Mouse (Mus musculus) forebrain, embryonic 10.5 days (tissue): ENCODE measurements at regions not wholly inside any gene's neighbourhood (a gene's known extent, or its start where the extent isn't known, plus 50 kb on each side); places are given as distances from the start of the nearest gene placed in this dataset.

Experiments
- DNase-seq: peaks from one replicate; pipeline ENCODE4 v3.0.0-alpha.2; 2017; ENCODE audit warnings: low spot score; ENCODE audit errors: extremely low spot score
- H3K27ac ChIP-seq: fragments of 300-500 bp; sonication (generic); 2 replicates; pipeline ENCODE4 v1.5.1; 2016; ENCODE audit warnings: mild to moderate bottlenecking
- H3K27me3 ChIP-seq: fragments of 300-500 bp; sonication (generic); 2 replicates; pipeline ENCODE4 v1.6.1; 2016; ENCODE audit warnings: mild to moderate bottlenecking; ENCODE audit not compliant: poor library complexity, severe bottlenecking
- H3K36me3 ChIP-seq: fragments of 300-500 bp; sonication (generic); replicated peaks from 2 replicates; pipeline ENCODE4 v1.6.1; 2016; ENCODE audit warnings: mild to moderate bottlenecking, moderate library complexity
- H3K4me1 ChIP-seq: fragments of 300-500 bp; sonication (generic); 2 replicates; pipeline ENCODE4 v1.6.1; 2016
- H3K4me3 ChIP-seq: fragments of 300-500 bp; sonication (generic); 2 replicates; pipeline ENCODE4 v1.5.1; 2016; ENCODE audit warnings: mild to moderate bottlenecking, moderate library complexity
- H3K9me3 ChIP-seq: fragments of 300-500 bp; sonication (generic); 2 replicates; pipeline ENCODE4 v1.6.1; 2016; ENCODE audit warnings: mild to moderate bottlenecking, moderate library complexity
- WGBS: fragments of 180-500 bp; shearing (Covaris S2); methylation state at CpG from one replicate; pipeline ENCODE4 v1.1.7; 2016; 5-methylcytosine and 5-hydroxymethylcytosine counted together

GRCm38 (mm10) chr4:100616161-100616915 is 137.7 kb downstream of the Ube2u start:
- Histone ChIP-seq H3K27ac (no peak overlapping the region), H3K27me3 (no peaks in the 10 kb centered on the region), H3K36me3 (no peaks in the 10 kb centered on the region), H3K9me3 (no peaks in the 10 kb centered on the region), H3K4me3 (no peak overlapping the region), H3K4me1 (peaks cover 11% of the 10 kb centered on the region)
- WGBS = 80% methylated on average over 8 of the region's 8 CpGs
- no peak for DNase-seq

GRCm38 (mm10) chr4:100616916-100617488 is 138.4 kb downstream of the Ube2u start:
- no peaks in the 10 kb centered on the region for H3K27me3 ChIP-seq
- H3K4me3 ChIP-seq = no peak overlapping the region
- no peaks in the 10 kb centered on the region for H3K9me3 ChIP-seq
- no peak overlapping the region for H3K27ac ChIP-seq
- DNase-seq = no peak
- H3K36me3 ChIP-seq = no peaks in the 10 kb centered on the region
- 92% methylated on average over 11 of the region's 11 CpGs for WGBS
- H3K4me1 ChIP-seq = peaks cover 11% of the 10 kb centered on the region

GRCm38 (mm10) chr4:100624656-100625055 is 146.0 kb downstream of the Ube2u start:
- WGBS = 90% methylated on average over 4 of the region's 5 CpGs
- Histone ChIP-seq H3K4me3 (no peak overlapping the region), H3K27ac (no peak overlapping the region), H3K36me3 (no peaks in the 10 kb centered on the region), H3K27me3 (no peaks in the 10 kb centered on the region), H3K9me3 (no peaks in the 10 kb centered on the region), H3K4me1 (no peaks in the 10 kb centered on the region)
- DNase-seq = no peak

- Histone ChIP-seq H3K27ac (no peak overlapping the region), H3K9me3 (peaks cover 2% of the 10 kb centered on the region; the same call in 1 of the 2 replicates), H3K4me1 (no peaks in the 10 kb centered on the region), H3K36me3 (no peaks in the 10 kb centered on the region), H3K27me3 (no peaks in the 10 kb centered on the region), H3K4me3 (no peak overlapping the region)
- no peak for DNase-seq
- 88% methylated on average over 4 of the region's 4 CpGs for WGBS
Observed at GRCm38 (mm10) chr4:100626551-100626950, 147.9 kb downstream of the Ube2u start.

GRCm38 (mm10) chr4:100634388-100634787 is 142.1 kb upstream of the Cachd1 start:
- Histone ChIP-seq H3K27ac (no peak overlapping the region), H3K27me3 (no peaks in the 10 kb centered on the region), H3K36me3 (no peaks in the 10 kb centered on the region), H3K4me1 (peaks cover 18% of the 10 kb centered on the region), H3K4me3 (no peak overlapping the region), H3K9me3 (peaks cover 15% of the 10 kb centered on the region; the same call in 1 of the 2 replicates)
- whole genome bisulfite sequencing = 73% methylated on average over 2 of the region's 2 CpGs
- DNase-seq = no peak

- H3K36me3 ChIP-seq = no peaks in the 10 kb centered on the region
- peaks cover 14% of the 10 kb centered on the region for H3K4me1 ChIP-seq
- H3K9me3 ChIP-seq = peaks cover 3% of the 10 kb centered on the region; the same call in 1 of the 2 replicates
- H3K27ac ChIP-seq = no peak overlapping the region
- no peaks in the 10 kb centered on the region for H3K27me3 ChIP-seq
- no peak overlapping the region for H3K4me3 ChIP-seq
- no peak for DNase-seq
- WGBS = 97% methylated on average over 2 of the region's 2 CpGs
Observed at GRCm38 (mm10) chr4:100637597-100637996, 138.9 kb upstream of the Cachd1 start.

GRCm38 (mm10) chr4:100661154-100661553 is 115.3 kb upstream of the Cachd1 start:
- Histone ChIP-seq H3K4me1 (peaks cover 7% of the 10 kb centered on the region), H3K27me3 (no peaks in the 10 kb centered on the region), H3K36me3 (no peaks in the 10 kb centered on the region), H3K9me3 (no peaks in the 10 kb centered on the region), H3K4me3 (no peak overlapping the region), H3K27ac (no peak overlapping the region)
- WGBS = 94% methylated on average over 1 of the region's 1 CpGs
- no peak for DNase-seq

GRCm38 (mm10) chr4:100664619-100665264 is 111.7 kb upstream of the Cachd1 start:
- Histone ChIP-seq H3K9me3 (no peaks in the 10 kb centered on the region), H3K4me1 (peaks cover 7% of the 10 kb centered on the region), H3K4me3 (no peak overlapping the region), H3K27ac (no peak overlapping the region), H3K27me3 (no peaks in the 10 kb centered on the region), H3K36me3 (no peaks in the 10 kb centered on the region)
- no peak for DNase-seq
- 57% methylated on average over 5 of the region's 5 CpGs for WGBS

- Histone ChIP-seq H3K27me3 (no peaks in the 10 kb centered on the region), H3K36me3 (no peaks in the 10 kb centered on the region), H3K27ac (no peak overlapping the region), H3K4me3 (no peak overlapping the region), H3K4me1 (peaks cover 6% of the 10 kb centered on the region), H3K9me3 (no peaks in the 10 kb centered on the region)
- DNase-seq = no peak
- WGBS = 90% methylated on average over 5 of the region's 5 CpGs
Observed at GRCm38 (mm10) chr4:100670553-100670952, 105.9 kb upstream of the Cachd1 start.

GRCm38 (mm10) chr4:100674916-100675315 is 101.6 kb upstream of the Cachd1 start:
- H3K4me1 ChIP-seq = peaks cover 6% of the 10 kb centered on the region
- no peak overlapping the region for H3K27ac ChIP-seq
- H3K27me3 ChIP-seq = no peaks in the 10 kb centered on the region
- WGBS = 83% methylated on average over 4 of the region's 4 CpGs
- no peak overlapping the region for H3K4me3 ChIP-seq
- DNase-seq = no peak
- H3K36me3 ChIP-seq = no peaks in the 10 kb centered on the region
- H3K9me3 ChIP-seq = no peaks in the 10 kb centered on the region

- H3K4me3 ChIP-seq = no peak overlapping the region
- H3K4me1 ChIP-seq = no peaks in the 10 kb centered on the region
- WGBS = 89% methylated on average over 7 of the region's 7 CpGs
- H3K27me3 ChIP-seq = no peaks in the 10 kb centered on the region
- no peaks in the 10 kb centered on the region for H3K9me3 ChIP-seq
- H3K36me3 ChIP-seq = no peaks in the 10 kb centered on the region
- DNase-seq = no peak
- no peak overlapping the region for H3K27ac ChIP-seq
Observed at GRCm38 (mm10) chr4:100683757-100684156, 92.7 kb upstream of the Cachd1 start.

GRCm38 (mm10) chr4:100700002-100700401 is 76.5 kb upstream of the Cachd1 start:
- 81% methylated on average over 5 of the region's 5 CpGs for WGBS
- H3K4me3 ChIP-seq = no peak overlapping the region
- no peaks in the 10 kb centered on the region for H3K27me3 ChIP-seq
- H3K36me3 ChIP-seq = no peaks in the 10 kb centered on the region
- H3K9me3 ChIP-seq = no peaks in the 10 kb centered on the region
- no peak for DNase-seq
- no peak overlapping the region for H3K27ac ChIP-seq
- H3K4me1 ChIP-seq = no peaks in the 10 kb centered on the region

- no peak for DNase-seq
- Histone ChIP-seq H3K27ac (no peak overlapping the region), H3K4me3 (no peak overlapping the region), H3K36me3 (no peaks in the 10 kb centered on the region), H3K27me3 (no peaks in the 10 kb centered on the region), H3K9me3 (no peaks in the 10 kb centered on the region), H3K4me1 (no peaks in the 10 kb centered on the region)
- WGBS = 82% methylated on average over 5 of the region's 5 CpGs
Observed at GRCm38 (mm10) chr4:100700418-100700817, 76.1 kb upstream of the Cachd1 start.
